14 mouse cellular contexts compared by ENCODE assay signal in genomic region chr17:15591216-15591881, GRCm38 (mm10).
"Had no signal": no experiment of that assay in that cellular context is flagged by ENCODE, and none has a peak within 500 bp of the region (broad histone marks: within the 10 kb centered on the region; RNA-seq: fewer than 3 reads in every experiment).

No protein-coding gene starts in this region.

- H3K9ac ChIP-seq: limb, embryonic 12.5 days; liver, embryonic 14.5 days; neural tube, embryonic 13.5 days had no signal

- H3K4me2 ChIP-seq: limb, embryonic 12.5 days; neural tube, embryonic 13.5 days had no signal

- H3K27ac ChIP-seq: limb, embryonic 12.5 days; liver, embryonic 14.5 days; midbrain, embryonic 10.5 days; neural tube, embryonic 13.5 days had no signal

- DNase-seq: kidney, adult 8-10 months; kidney, postnatal 36 days; layer of hippocampus, adult 9-11 months; liver; lung, adult 2 months; lung, postnatal 10 days; lung, postnatal 4 days; midbrain, embryonic 14.5 days; spleen, adult 18-20 months; thymus, adult 18-20 months had no signal

- H3K36me3 ChIP-seq: limb, embryonic 12.5 days; midbrain, embryonic 10.5 days; neural tube, embryonic 13.5 days had no signal

- H3K4me1 ChIP-seq: limb, embryonic 12.5 days; midbrain, embryonic 10.5 days; neural tube, embryonic 13.5 days had no signal

- H3K9me3 ChIP-seq: limb, embryonic 12.5 days; midbrain, embryonic 10.5 days; neural tube, embryonic 13.5 days had no signal

- H3K4me3 ChIP-seq: limb, embryonic 12.5 days; midbrain, embryonic 10.5 days; neural tube, embryonic 13.5 days had no signal

- H3K27me3 ChIP-seq: limb, embryonic 12.5 days; neural tube, embryonic 13.5 days had no signal
